Mouse (Mus musculus) ES-Bruce4 (cell line): ENCODE results near the gene Gm21860.
"Not testable (repeated sequence)": the region's sequence is repeated elsewhere in the genome, so short reads cannot be mapped to it uniquely, and the experiment has no call there.

Source experiments
- CTCF ChIP-seq: IDR thresholded peaks from one replicate; pipeline ENCODE4 v1.8.1; 2011; ENCODE audit warnings: low read depth, low read length
- EP300 ChIP-seq: IDR thresholded peaks from 2 replicates; pipeline ENCODE4 v1.6.1; 2011; ENCODE audit warnings: low read depth, low read length; ENCODE audit not compliant: insufficient read depth
- POLR2A ChIP-seq: IDR thresholded peaks from one replicate; pipeline ENCODE4 v1.8.1; 2011; ENCODE audit warnings: low read length; ENCODE audit not compliant: insufficient read depth

- TF ChIP-seq CTCF, POLR2A, EP300: not testable (repeated sequence)
Observed at GRCm38 (mm10) chrY:90719403-90720232, 35.0 kb downstream of the Gm21860 start.
